Mouse (Mus musculus) c-Kit-positive CD71-positive TER-119-negative erythroid progenitor cells, embryonic 14.5 days (primary cell): ENCODE data around the gene Bptf.
"Not testable (repeated sequence)": the region's sequence is repeated elsewhere in the genome, so short reads cannot be mapped to it uniquely, and the experiment has no call there.

Source experiments
- DNase-seq: peaks from one replicate; pipeline ENCODE4 v3.0.0-alpha.2; 2013; ENCODE audit warnings: low read depth

Bptf gene

GRCm38 (mm10) chr11:107017339-107017886 is 114.5 kb downstream of the Bptf start:
- no peak for DNase-seq

- no peak for DNase-seq
Observed at GRCm38 (mm10) chr11:107016893-107017292, 115.0 kb downstream of the Bptf start.

DNA sequence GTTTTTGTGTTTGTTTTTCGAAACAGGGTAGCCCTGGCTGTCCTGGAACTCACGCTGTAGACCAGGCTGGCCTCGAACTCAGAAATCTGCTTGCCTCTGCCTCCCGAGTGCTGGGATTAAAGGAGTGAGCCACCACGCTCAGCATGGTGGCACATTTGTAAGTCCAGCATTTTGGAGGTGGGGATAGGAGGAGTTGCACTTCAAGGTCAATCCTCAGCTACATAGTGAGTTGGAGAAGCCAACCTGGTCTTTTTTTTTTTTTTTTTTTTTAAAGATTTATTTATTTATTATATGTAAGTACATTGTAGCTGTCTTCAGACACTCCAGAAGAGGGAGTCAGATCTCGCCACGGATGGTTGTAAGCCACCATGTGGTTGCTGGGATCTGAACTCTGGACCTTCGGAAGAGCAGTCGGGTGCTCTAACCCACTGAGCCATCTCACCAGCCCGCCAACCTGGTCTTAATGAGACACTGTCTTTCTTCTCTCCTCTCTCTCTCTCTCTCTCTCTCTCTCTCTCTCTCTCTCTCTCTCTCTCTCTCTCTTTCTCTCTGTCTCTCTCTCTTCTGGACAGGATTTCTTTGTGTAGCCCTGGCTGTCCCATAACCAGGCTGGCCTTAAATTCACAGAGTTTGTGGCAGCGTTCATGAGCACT is 116.3 kb downstream of the Bptf start:
- not testable (repeated sequence) for DNase-seq

DNA sequence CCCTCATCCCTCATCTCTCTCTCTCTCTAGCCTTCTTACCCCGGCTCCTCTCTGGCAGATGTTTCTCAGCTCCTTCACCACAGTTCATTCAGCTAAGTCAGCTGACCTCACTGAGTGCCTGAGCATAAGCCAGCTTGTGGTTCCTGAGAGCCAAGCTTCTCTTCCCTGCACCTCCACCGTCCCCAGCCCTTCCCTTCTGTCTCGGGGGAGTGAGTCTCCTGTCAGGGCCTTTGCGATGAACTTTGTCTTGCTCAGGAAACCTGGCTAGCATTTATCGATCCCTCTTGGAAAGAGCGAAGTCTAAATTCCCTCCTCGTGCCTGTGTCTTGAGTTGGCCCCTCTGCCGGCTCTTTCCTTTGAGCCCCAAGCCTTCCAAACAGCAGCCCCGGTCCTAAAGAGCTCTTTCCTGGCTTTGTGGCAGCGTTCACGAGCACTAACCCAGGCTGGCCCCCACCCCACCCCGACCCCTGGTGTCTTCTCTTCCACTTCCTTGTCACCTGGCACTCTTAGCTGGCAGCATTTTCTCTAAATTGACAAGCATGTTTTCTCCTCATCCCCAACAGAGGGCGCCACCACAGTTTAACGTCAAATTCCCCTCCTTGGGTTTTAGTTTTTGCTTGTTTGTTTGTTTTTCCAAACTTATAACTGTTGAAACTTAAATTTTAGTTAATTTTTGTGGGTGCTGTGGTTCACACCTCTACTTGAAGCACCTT is 117.2 kb downstream of the Bptf start:
- no peak for DNase-seq

DNA sequence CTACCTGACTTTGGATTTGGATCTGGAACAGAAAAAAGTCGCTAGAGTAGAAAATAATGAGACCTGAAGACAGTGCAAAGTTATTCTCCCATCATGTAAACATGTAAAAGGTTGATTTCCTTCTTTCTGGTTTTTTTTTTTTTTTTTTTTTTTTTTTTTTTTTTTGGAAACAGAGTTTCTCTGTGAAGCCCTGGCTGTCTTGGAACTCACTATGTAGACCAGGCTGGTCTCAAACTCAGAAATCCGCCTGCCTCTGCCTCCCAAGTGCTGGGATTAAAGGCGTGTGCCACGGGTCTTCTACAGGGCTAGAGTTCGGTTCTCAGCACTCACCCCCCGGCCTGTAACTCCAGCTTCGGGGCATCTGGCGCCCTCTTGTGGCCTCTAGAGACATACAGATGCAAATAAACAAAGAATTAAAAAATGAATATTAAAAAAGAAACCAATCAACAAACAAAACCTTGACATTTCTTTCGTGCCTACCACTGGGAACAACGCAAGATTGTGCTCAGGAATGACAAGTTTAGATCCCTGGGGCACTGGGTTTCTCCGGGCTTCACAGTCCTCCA is 117.8 kb downstream of the Bptf start:
- DNase-seq: no peak

- DNase-seq: peak; percentile 95
Observed at GRCm38 (mm10) chr11:107012324-107013017, 119.5 kb downstream of the Bptf start.

- DNase-seq: no peak
Observed at GRCm38 (mm10) chr11:107011669-107012323, 120.1 kb downstream of the Bptf start.

GRCm38 (mm10) chr11:107011171-107011570 is 120.8 kb downstream of the Bptf start:
- no peak for DNase-seq

- DNase-seq: no peak
Observed at GRCm38 (mm10) chr11:107010447-107010846, 121.5 kb downstream of the Bptf start.

DNA sequence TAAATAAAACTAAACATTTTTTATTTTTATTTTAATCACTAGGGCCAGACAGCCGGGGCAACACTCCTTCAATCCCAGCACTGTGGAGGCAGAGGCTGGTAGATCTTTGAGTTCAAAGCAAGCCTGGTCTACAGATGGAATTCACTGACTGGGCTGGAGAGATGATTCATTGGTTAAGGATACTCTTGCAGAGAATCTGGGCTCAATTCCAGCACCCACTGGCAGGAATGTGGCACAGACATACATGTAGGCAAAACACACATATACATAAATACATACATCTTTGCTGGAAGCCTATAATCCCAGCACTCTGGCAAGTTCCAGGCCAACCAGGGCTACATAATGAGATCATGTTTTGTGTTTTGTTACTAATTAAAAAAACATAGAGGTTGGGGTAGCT is 126.4 kb downstream of the Bptf start:
- no peak for DNase-seq

DNA sequence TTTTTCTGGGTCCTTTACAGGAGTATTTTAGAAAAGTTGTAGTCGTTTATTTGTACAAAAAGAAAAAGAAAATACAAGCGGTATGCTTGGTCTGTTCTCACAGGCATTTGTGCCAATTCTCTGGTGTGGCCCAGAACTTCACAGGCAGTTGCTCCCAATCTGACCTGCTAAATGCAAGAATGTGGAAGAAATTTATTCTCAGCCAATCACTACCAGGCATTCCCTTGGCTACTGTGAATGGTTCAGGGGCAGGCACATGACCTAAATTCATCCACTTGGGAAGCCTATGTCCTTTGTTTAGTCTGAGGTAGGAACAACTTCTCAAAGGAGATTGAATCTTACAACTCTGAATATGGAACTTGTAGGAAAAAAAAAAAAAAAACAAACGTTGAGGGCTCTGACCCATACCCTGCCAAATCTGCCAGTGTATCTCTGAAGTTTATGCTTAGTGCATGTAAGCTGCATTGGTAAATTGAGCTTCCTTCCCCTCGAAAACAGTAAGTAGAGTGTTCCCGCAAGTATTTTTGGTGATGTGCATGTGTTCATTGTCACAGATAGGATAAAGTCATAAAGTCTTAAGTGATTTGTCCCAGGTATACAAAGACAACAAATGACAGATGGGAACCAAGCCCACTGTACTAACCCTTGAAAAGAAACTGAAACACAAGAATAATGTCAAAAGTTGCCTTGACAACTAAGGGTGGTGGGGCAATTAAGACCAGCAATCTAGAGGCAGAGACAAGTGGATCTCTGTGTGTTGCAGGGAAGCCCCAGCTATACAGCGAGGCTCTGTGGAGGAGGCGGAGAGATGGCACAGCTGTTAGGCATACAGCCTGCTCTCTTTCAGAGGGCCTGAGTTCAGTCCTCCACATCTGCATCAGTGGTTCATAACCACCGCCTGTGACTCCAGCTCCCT is 129.9 kb downstream of the Bptf start:
- no peak for DNase-seq

DNA sequence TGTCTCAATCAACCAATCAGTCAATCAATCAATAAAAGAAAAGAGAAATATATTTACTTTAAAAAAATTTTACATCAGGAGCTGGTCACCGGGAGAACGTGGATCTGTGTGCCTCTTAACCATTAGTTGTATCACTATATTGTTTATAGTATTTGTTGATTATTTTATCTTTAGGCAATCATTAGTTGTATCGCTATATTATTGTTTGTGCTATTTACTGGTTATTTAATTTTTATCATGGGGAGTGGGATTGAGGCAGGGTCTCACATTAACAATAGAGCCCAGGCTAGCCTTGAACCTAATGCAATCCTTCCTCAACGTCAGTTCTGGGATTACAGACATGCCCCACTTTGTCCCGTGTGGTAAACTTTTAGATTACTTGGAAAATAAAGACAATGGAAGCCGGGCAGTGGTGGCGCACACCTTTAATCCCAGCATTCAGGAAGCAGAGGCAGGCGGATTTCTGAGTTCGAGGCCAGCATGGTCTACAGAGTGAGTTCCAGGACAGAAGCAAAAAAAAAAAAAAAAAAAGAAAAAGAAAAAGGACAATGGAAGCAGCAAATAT is 131.9 kb downstream of the Bptf start:
- DNase-seq: no peak

DNA sequence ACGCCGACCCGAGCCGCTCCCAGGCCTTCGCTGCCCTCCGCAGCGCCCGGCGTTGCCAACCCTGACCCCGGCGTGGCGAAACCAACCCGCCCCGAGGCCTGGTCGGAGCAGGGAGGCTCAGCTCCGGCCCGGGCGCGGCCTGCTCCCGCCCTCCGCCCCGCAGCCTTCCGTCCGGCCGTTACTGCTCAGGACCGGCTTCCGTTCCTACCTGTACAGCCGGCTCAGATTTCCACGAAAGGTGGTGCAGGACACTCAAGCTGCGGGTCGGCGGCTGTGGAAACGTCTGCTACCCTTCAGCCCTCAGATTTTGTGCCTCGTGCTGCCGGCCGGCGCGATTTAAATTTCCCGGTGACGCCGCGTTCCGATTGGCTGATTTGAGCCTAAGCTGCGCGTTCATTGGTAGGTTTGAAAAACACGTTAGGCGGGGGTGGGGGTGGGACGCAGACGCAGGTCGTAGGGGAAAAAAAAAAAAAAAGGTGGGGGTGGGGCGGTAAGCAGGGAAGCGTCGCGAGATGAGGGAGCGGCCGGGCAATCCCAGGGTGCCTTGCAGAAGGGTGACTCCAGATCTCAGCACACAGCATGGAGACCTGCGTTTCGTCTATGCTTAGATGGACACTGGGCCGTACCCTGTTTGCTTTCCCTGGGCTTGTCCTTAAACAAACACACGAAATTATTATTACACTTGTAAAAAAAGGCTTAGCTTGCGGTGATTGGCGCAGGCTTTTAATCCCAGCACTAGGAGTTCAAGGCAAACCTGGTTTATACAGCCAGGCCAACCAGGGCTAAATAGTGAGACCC is 132.6 kb downstream of the Bptf start, which contains the start of gene Kpna2:
Gene Kpna2, minus strand, starts transcription at position 391 of the 798 bp plus-strand sequence.
- peak; percentile 88 for DNase-seq

DNA sequence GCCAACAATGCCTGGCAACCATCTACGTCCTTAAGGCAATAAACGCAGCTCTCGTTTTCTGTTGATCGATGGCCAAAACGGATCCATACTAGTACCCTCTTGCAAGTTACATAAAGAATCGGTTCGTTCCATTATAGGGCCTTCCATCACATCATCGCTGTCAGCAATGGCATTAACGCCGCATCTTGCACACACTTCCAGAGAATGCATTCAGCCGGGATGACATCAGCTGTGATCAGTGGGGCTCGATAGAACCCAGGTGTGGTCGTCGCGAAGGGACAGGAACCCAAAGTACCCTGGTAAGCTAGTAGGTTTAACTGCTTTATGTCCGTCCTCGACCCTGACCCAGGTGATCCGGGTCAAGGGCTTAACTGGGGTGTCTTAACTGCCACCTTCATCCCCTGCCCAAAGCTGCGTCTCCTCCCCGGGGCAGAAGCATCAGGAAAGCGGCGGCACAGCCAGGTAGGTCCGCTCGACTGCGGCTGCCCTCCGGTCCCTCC is 133.2 kb downstream of the Bptf start:
- DNase-seq: no peak

DNA sequence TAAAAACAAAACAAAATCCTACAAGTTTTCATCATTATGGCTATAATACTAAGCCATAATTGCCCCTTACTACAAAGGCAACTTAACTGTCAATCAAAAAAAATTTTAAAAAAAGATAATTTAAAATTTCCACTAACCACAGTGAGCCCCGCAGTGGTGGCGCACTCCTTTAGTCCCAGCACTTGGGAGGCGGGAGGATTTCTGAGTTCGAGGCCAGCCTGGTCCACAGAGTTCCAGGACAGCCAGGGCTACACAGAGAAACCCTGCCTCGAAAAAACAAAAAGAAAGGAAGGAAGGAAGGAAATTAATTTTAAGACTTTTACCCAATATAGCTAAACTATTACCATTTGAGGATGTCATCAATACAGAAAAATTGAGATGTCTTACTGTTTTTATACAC is 134.0 kb downstream of the Bptf start:
- DNase-seq: no peak

- not testable (repeated sequence) for DNase-seq
Observed at GRCm38 (mm10) chr11:106996492-106996891, 135.4 kb downstream of the Bptf start.

- DNase-seq: peak; percentile 76
Observed at GRCm38 (mm10) chr11:106994246-106995085, 137.5 kb downstream of the Bptf start.

DNA sequence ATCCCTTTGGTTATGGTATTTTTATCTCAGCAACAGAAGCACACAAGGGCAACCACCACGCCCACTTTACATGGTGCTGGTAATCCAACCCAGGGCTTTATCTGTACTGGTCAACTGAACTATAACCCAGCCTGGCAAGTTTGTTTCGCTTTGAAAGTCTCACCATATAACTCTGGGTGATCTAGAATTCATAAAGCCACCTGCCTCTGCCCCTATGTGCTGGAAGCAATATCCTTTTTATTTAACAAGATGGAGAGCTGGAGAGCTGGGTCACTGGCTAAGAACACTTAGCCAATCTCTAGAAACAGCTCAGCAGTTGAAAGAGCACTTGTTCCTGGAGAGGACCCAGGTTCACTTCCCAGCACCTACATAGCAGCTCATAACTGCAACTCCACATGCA is 144.5 kb downstream of the Bptf start:
- DNase-seq: no peak
